Mouse (Mus musculus): ENCODE results near the gene Ptx4.

Ptx4 gene

GRCm38 (mm10) chr17:25120406-25120805 is at the start of gene Ptx4:
Ptx4 (plus strand) TSS chr17:25120760.
- DNase-seq (ENCODE audit: low spot score in 2 of 2): no peak

GRCm38 (mm10) chr17:25076906-25077305 is 43.7 kb upstream of the Ptx4 start:
- DNase-seq (ENCODE audit: low spot score in 2 of 2): no peak

- DNase-seq (ENCODE audit: low spot score in 2 of 2): no peak
Observed at GRCm38 (mm10) chr17:25077771-25078372, 42.7 kb upstream of the Ptx4 start.

- DNase-seq (ENCODE audit: low spot score in 2 of 2): no peak
Observed at GRCm38 (mm10) chr17:25080210-25080609, 40.4 kb upstream of the Ptx4 start.

- no peak for DNase-seq (ENCODE audit: low spot score in 2 of 2)
Observed at GRCm38 (mm10) chr17:25080960-25081381, 39.6 kb upstream of the Ptx4 start.

GRCm38 (mm10) chr17:25082081-25082847 is 38.3 kb upstream of the Ptx4 start:
- DNase-seq (ENCODE audit: low spot score in 2 of 2): no peak

- DNase-seq (ENCODE audit: low spot score in 2 of 2): no peak
Observed at GRCm38 (mm10) chr17:25082887-25083286, 37.7 kb upstream of the Ptx4 start.

GRCm38 (mm10) chr17:25083444-25083931 is 37.1 kb upstream of the Ptx4 start, which contains the start of gene Tmem204:
Tmem204 (minus strand) TSS chr17:25083591.
- DNase-seq (ENCODE audit: low spot score in 2 of 2): no peak

GRCm38 (mm10) chr17:25084835-25085385 is 35.6 kb upstream of the Ptx4 start:
- no peak for DNase-seq (ENCODE audit: low spot score in 2 of 2)

GRCm38 (mm10) chr17:25086724-25087123 is 33.8 kb upstream of the Ptx4 start:
- no peak for DNase-seq (ENCODE audit: low spot score in 2 of 2)

GRCm38 (mm10) chr17:25089158-25089557 is 31.4 kb upstream of the Ptx4 start:
- no peak for DNase-seq (ENCODE audit: low spot score in 2 of 2)

GRCm38 (mm10) chr17:25090450-25090849 is 30.1 kb upstream of the Ptx4 start:
- DNase-seq (ENCODE audit: low spot score in 2 of 2): no peak

GRCm38 (mm10) chr17:25096221-25096620 is 24.3 kb upstream of the Ptx4 start:
- DNase-seq (ENCODE audit: low spot score in 2 of 2): no peak

GRCm38 (mm10) chr17:25100052-25100451 is 20.5 kb upstream of the Ptx4 start:
- no peak for DNase-seq (ENCODE audit: low spot score in 2 of 2)

- DNase-seq (ENCODE audit: low spot score in 2 of 2): no peak
Observed at GRCm38 (mm10) chr17:25101338-25101737, 19.2 kb upstream of the Ptx4 start.

- DNase-seq (ENCODE audit: low spot score in 2 of 2): no peak
Observed at GRCm38 (mm10) chr17:25107786-25108185, 12.8 kb upstream of the Ptx4 start.

- DNase-seq (ENCODE audit: low spot score in 2 of 2): no peak
Observed at GRCm38 (mm10) chr17:25109578-25109977, 11.0 kb upstream of the Ptx4 start.

- DNase-seq (ENCODE audit: low spot score in 2 of 2): no peak
Observed at GRCm38 (mm10) chr17:25110590-25110989, 10.0 kb upstream of the Ptx4 start.

GRCm38 (mm10) chr17:25111220-25111619 is 9.3 kb upstream of the Ptx4 start:
- DNase-seq (ENCODE audit: low spot score in 2 of 2): no peak

GRCm38 (mm10) chr17:25111739-25112422 is 8.7 kb upstream of the Ptx4 start:
- DNase-seq (ENCODE audit: low spot score in 2 of 2): no peak

GRCm38 (mm10) chr17:25112423-25112810 is 8.1 kb upstream of the Ptx4 start:
- DNase-seq (ENCODE audit: low spot score in 2 of 2): no peak
